Mouse (Mus musculus): ENCODE measurements around the gene Apoa4.
A peak's percentile ranks its signal among the peaks of the same experiment; 100 is the strongest.

The Apoa4 gene

DNA sequence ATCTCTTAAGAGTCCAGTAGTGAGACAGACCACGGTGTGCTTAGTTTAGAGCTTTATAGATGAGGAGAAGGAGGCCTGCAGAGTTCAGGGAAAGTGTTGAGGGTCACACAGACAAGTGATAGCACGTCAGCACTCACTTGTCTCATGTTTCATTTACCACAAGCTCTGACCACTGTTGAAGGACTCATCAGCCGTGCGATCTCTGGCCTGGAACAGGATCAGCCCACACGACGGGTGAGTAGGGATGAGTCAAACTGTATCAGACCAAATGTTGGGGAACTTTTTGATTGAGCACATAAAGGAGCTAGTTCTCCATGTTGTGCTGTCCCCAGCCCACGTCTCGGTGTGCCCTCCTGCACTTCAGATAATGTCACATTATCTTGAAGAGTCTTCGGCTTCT is 34.0 kb downstream of the Apoa4 start:
- no peak for DNase-seq (ENCODE audit: low spot score)

DNA sequence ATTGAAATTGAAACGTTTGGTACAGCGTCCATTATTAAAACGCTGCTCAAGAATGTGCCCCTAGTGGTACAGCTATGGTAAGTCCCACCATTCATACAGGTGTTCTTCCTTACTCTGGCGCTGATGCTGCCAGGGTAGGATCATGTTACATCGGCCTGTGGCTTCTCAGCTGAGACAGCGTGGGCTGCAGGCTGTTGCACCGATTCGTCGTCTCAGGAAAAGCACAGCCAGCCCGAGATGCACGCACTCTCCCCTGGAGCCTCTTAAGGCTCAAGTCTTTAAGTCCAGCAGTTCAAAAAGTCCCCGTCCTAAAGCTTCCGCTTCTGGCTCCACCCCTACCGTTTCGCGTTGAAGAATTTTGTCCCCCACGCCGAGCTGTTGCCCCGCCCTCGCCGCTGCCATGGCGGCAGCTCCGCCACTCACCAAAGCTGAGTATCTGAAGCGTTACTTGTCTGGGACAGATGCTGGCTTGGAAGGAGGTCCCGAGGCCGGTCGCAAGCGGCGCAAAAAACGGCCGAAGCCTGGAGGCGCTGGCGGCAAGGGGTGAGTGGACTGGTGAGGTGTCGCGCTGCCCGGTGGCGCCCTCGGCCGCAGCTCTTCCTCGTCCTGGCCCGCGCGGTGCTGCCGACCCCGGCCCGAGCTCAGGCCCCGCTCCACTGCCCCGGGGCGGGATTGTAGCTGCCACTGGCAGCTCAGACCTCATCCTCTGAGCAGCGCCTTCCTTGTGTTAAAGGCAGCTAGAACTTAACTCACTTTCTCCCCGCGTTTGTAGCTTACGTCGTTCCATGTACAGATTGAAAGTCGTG is 42.3 kb downstream of the Apoa4 start, which contains the start of gene Bud13:
Gene Bud13, plus strand, starts transcription at position 378 of the 806 bp plus-strand sequence.
- peak; percentile 91 for DNase-seq (ENCODE audit: low spot score)
